Mouse (Mus musculus) hindbrain, embryonic 14.5 days (tissue): Measurements from ENCODE around the gene Olfr1282. TPM values are rescaled to one million over a fixed set of nuclear protein-coding genes. Genes with fewer than 3 reads are reported as not detected.
"Not testable (repeated sequence)": the region's sequence is repeated elsewhere in the genome, so short reads cannot be mapped to it uniquely, and the experiment has no call there.

ENCODE experiments used
- ATAC-seq: fragments of 200-750 bp; cut with Nextera tagmentation; 2 replicates; pipeline ENCODE4 v1.8.0; 2017; ENCODE audit warnings: moderate number of reproducible peaks, mild to moderate bottlenecking, moderate TSS enrichment, moderate library complexity; ENCODE audit not compliant: low FRiP score
- DNase-seq: peaks from one replicate; pipeline ENCODE4 v3.0.0-alpha.2; 2015; ENCODE audit warnings: low spot score
- H3K27ac ChIP-seq: fragments of 300-500 bp; sonication (generic); 2 replicates; pipeline ENCODE4 v1.5.1; 2014; ENCODE audit warnings: mild to moderate bottlenecking, moderate library complexity
- H3K27me3 ChIP-seq: fragments of 300-500 bp; sonication (generic); 2 replicates; pipeline ENCODE4 v1.6.1; 2014; ENCODE audit warnings: mild to moderate bottlenecking, low read length, mixed read lengths; ENCODE audit not compliant: control insufficient read depth, insufficient read depth
- H3K36me3 ChIP-seq: fragments of 300-500 bp; sonication (generic); replicated peaks from 2 replicates; pipeline ENCODE4 v1.6.1; 2014; ENCODE audit not compliant: control insufficient read depth, insufficient read depth
- H3K4me1 ChIP-seq: fragments of 300-500 bp; sonication (generic); replicated peaks from 2 replicates; pipeline ENCODE4 v1.6.1; 2014; ENCODE audit warnings: antibody characterized with exemption, low read length, mixed read lengths; ENCODE audit not compliant: control insufficient read depth, insufficient read depth
- H3K4me2 ChIP-seq: fragments of 300-500 bp; sonication (generic); replicated peaks from 2 replicates; pipeline ENCODE4 v1.6.1; 2014; ENCODE audit warnings: mild to moderate bottlenecking, moderate library complexity
- H3K4me3 ChIP-seq: fragments of 300-500 bp; sonication (generic); replicated peaks from 2 replicates; pipeline ENCODE4 v1.5.1; 2014; ENCODE audit warnings: mild to moderate bottlenecking, low read length
- H3K9ac ChIP-seq: fragments of 300-500 bp; sonication (generic); 2 replicates; pipeline ENCODE4 v1.6.1; 2014
- H3K9me3 ChIP-seq: fragments of 300-500 bp; sonication (generic); 2 replicates; pipeline ENCODE4 v1.6.1; 2016; ENCODE audit warnings: low read length; ENCODE audit not compliant: control insufficient read depth
- WGBS: fragments of 180-500 bp; shearing (Covaris S2); extraction: QIAGEN DNeasy Blood & Tissue Kit; methylation state at CpG from one replicate; pipeline ENCODE4 v1.1.7; 2014; 5-methylcytosine and 5-hydroxymethylcytosine counted together
- polyA plus RNA-seq: library from polyadenylated mRNA; unstranded; fragments of >200 nt; fragmentation: Nextera tagmentation; extraction: Ambion mirVana; gene quantifications from 2 replicates; pipeline ENCODE4 v1.2.1, GENCODE M21; 2014

Olfr1282 gene
- not detected in 2 replicates for polyA plus RNA-seq

- Histone ChIP-seq H3K27me3 (no peaks in the 10 kb centered on the region), H3K36me3 (no peaks in the 10 kb centered on the region), H3K4me2 (no peak within 1 kb of the TSS), H3K9me3 (no peaks in the 10 kb centered on the region), H3K4me1 (no peaks in the 10 kb centered on the region), H3K9ac (no peak within 1 kb of the TSS), H3K27ac (no peak within 1 kb of the TSS), H3K4me3 (no peak within 1 kb of the TSS)
- WGBS, result 77% methylated on average over 2 of the region's 2 CpGs
- DNase-seq, result no peak
- no peak for ATAC-seq
Observed at GRCm38 (mm10) chr2:111335976-111336375, at the start of gene Olfr1282. Gene Olfr1282, minus strand, starts transcription at chr2:111336076.

DNA sequence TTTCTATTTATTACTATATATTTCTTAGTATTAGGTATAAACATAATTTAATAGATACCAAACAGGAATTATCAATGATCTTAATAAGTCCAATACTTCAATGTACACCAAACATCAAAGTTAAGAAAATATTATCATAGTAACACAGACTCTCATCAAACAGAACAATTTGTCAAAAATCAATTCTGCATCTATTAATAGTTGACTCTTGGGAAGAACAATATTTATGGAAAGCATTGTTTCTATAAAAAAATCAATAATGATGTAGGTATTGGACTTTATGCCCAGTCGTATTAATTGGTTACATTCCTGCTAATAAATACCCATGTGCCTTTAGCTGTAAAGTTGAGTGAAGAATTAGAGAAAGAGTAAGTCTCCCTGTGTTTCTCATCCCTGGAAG lies 39.3 kb upstream of the Olfr1282 start, which contains the start of gene Olfr1284:
Gene Olfr1284 (plus strand): TSS at position 301 of the 400 bp plus-strand sequence.
- Histone ChIP-seq H3K27me3 (no peaks in the 10 kb centered on the region), H3K36me3 (no peaks in the 10 kb centered on the region), H3K4me3 (no peak within 1 kb of the TSS), H3K4me1 (no peaks in the 10 kb centered on the region), H3K9ac (no peak within 1 kb of the TSS), H3K9me3 (no peaks in the 10 kb centered on the region), H3K4me2 (no peak within 1 kb of the TSS), H3K27ac (no peak within 1 kb of the TSS)
- no peak for ATAC-seq
- WGBS, result 89% methylated on average over 1 of the region's 1 CpGs
- DNase-seq, result no peak

DNA sequence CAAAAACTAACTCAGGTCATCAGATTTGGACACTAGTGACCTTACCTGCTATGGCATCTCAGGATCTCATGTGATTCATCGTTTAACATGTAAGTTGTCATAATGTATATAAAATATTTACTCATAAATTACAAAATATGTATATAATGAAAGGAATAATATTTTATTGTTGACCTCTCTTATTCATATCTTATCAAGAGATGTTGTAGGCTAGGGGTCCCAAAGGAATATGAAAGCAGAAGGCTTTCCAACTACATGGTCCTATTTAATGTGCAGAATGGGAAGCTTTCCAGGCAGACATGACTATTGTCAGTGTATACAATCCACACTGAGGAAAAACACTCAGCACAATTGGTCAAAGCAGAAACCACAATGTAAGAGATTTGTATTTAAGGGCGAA lies 30.6 kb upstream of the Olfr1282 start, which contains the start of gene Olfr1283:
Gene Olfr1283 (plus strand): TSS at position 301 of the 400 bp plus-strand sequence.
- DNase-seq, result no peak
- H3K9me3 ChIP-seq, result no peaks in the 10 kb centered on the region
- no peaks in the 10 kb centered on the region for H3K27me3 ChIP-seq
- 85% methylated on average over 2 of the region's 2 CpGs for WGBS
- no peak within 1 kb of the TSS for H3K4me2 ChIP-seq
- no peak within 1 kb of the TSS for H3K4me3 ChIP-seq
- no peak within 1 kb of the TSS for H3K9ac ChIP-seq
- H3K4me1 ChIP-seq, result no peaks in the 10 kb centered on the region
- no peak within 1 kb of the TSS for H3K27ac ChIP-seq
- ATAC-seq, result no peak
- no peaks in the 10 kb centered on the region for H3K36me3 ChIP-seq

DNA sequence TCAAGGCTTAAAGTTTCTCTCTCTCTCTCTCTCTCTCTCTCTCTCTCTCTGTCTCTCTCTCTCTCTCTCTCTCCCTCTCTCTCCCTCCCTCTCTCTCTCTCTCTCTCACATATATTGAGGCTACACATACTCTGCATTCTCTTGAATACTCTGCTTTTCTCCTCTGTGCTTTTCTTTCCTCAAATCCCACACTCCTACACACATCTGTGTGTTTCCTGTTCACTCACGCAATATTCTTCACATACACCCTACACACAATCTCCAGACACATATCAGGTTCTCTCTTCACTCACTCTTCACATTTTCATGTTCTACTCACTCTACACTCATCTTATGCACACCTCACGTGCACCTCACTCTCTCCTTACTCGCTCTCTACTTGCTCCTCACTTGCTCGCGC lies 2.2 kb downstream of the Olfr1282 start:
- not testable (repeated sequence) for H3K4me3 ChIP-seq, H3K4me1 ChIP-seq, H3K4me2 ChIP-seq, H3K9me3 ChIP-seq, H3K9ac ChIP-seq, H3K27ac ChIP-seq, ATAC-seq, H3K27me3 ChIP-seq, DNase-seq, H3K36me3 ChIP-seq
- 92% methylated on average over 5 of the region's 5 CpGs for WGBS

GRCm38 (mm10) chr2:111326220-111326619 lies 9.7 kb downstream of the Olfr1282 start, which contains the start of gene Olfr1281:
Gene Olfr1281, plus strand, starts transcription at chr2:111326520.
- 81% methylated on average over 2 of the region's 2 CpGs for WGBS
- H3K9ac ChIP-seq, result no peak within 1 kb of the TSS
- no peak for DNase-seq
- no peaks in the 10 kb centered on the region for H3K36me3 ChIP-seq
- no peak within 1 kb of the TSS for H3K4me2 ChIP-seq
- ATAC-seq, result no peak
- H3K4me3 ChIP-seq, result no peak within 1 kb of the TSS
- H3K27ac ChIP-seq, result no peak within 1 kb of the TSS
- no peaks in the 10 kb centered on the region for H3K9me3 ChIP-seq
- no peaks in the 10 kb centered on the region for H3K27me3 ChIP-seq
- H3K4me1 ChIP-seq, result no peaks in the 10 kb centered on the region

DNA sequence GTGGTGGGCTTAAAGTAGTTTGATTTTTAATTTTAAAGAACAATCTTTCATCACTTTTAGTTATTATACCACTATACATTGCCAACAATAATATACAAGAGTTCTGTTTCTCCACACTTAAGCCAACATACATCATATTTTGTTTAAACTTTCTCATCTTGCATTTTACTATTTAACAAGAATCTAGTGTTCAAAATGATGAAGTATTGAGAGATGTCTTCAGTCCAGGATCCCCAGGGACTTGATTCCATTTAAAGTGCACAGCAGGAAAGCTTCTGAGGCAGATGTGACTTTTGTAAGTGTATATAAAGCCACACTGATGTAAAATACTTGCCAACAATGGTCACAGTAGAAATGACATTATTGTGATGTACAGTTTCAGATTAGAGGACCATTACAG lies 22.2 kb downstream of the Olfr1282 start, which contains the start of gene Olfr1280:
Gene Olfr1280 (plus strand): TSS at position 301 of the 400 bp plus-strand sequence.
- H3K4me3 ChIP-seq, result no peak within 1 kb of the TSS
- H3K36me3 ChIP-seq, result no peaks in the 10 kb centered on the region
- H3K9me3 ChIP-seq, result no peaks in the 10 kb centered on the region
- no peak within 1 kb of the TSS for H3K27ac ChIP-seq
- ATAC-seq, result no peak
- no peaks in the 10 kb centered on the region for H3K4me1 ChIP-seq
- no peak within 1 kb of the TSS for H3K4me2 ChIP-seq
- H3K9ac ChIP-seq, result no peak within 1 kb of the TSS
- DNase-seq, result no peak
- no peaks in the 10 kb centered on the region for H3K27me3 ChIP-seq

DNA sequence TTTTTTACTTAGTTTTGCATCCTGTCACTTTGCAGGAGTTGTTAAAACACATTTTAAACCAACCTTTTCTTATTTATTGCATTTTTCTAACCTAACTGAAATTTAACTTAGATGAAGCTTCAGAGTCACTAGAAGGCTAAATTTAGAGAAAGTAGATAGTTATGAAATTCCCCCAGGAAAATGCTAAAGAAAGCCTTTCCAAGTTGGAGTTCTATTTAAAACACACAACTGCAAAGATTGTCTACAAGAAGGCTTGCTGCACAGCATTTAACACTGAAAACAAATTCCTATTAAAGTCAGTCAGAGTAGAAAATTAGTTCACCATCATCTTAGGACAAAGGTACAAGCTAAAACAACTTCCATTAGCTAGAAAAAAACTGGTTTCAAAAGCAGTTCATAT lies 35.5 kb downstream of the Olfr1282 start, which contains the start of gene Olfr1279:
Gene Olfr1279 (plus strand): TSS at position 262 of the 400 bp plus-strand sequence.
- Histone ChIP-seq H3K36me3 (no peaks in the 10 kb centered on the region), H3K27ac (no peak within 1 kb of the TSS), H3K9ac (no peak within 1 kb of the TSS), H3K4me3 (no peak within 1 kb of the TSS), H3K9me3 (no peaks in the 10 kb centered on the region), H3K4me2 (no peak within 1 kb of the TSS), H3K27me3 (no peaks in the 10 kb centered on the region), H3K4me1 (no peaks in the 10 kb centered on the region)
- DNase-seq, result no peak
- no peak for ATAC-seq

DNA sequence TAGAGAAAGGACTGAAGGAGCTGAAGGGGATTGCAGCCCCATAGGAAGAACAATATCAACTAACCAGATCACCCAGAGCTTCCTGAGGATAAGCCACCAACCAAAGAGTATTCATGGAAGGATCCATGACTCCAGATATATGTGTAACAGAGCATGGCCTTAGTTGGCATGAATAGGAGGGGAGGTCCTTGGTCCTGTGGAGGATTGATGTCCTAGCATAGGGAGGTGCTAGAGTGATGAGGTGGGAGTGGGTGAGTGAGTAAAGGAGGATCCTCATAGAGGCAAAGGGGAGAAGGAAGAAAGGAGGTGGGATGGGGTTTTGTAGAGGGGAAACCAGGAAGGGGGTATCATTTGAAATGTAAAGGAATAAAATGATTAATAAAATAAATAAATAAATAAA lies 37.3 kb downstream of the Olfr1282 start:
- ATAC-seq (no peak), DNase-seq (no peak)
- Histone ChIP-seq H3K27ac (no peak overlapping the region), H3K9ac (no peak overlapping the region), H3K4me1 (no peaks in the 10 kb centered on the region), H3K27me3 (no peaks in the 10 kb centered on the region), H3K4me2 (no peak overlapping the region), H3K9me3 (no peaks in the 10 kb centered on the region), H3K36me3 (no peaks in the 10 kb centered on the region), H3K4me3 (no peak overlapping the region)

GRCm38 (mm10) chr2:111289836-111290235 lies 46.0 kb downstream of the Olfr1282 start, which contains the start of gene Olfr1278:
Gene Olfr1278, plus strand, starts transcription at chr2:111290136.
- Histone ChIP-seq H3K36me3 (no peaks in the 10 kb centered on the region), H3K4me3 (no peak within 1 kb of the TSS), H3K4me2 (no peak within 1 kb of the TSS), H3K27ac (no peak within 1 kb of the TSS), H3K9me3 (no peaks in the 10 kb centered on the region), H3K4me1 (no peaks in the 10 kb centered on the region), H3K9ac (no peak within 1 kb of the TSS), H3K27me3 (no peaks in the 10 kb centered on the region)
- DNase-seq, result no peak
- ATAC-seq, result no peak
